Mouse (Mus musculus) lung, postnatal 0 days (tissue): ENCODE data around the gene Emc6.

Source experiments
- CTCF ChIP-seq: IDR thresholded peaks from 2 replicates; pipeline ENCODE4 v1.5.1; 2016; ENCODE audit warnings: antibody characterized with exemption, mild to moderate bottlenecking
- EP300 ChIP-seq: IDR thresholded peaks from 2 replicates; pipeline ENCODE4 v1.6.1; 2016; ENCODE audit warnings: antibody characterized with exemption, mild to moderate bottlenecking, control low read depth

DNA sequence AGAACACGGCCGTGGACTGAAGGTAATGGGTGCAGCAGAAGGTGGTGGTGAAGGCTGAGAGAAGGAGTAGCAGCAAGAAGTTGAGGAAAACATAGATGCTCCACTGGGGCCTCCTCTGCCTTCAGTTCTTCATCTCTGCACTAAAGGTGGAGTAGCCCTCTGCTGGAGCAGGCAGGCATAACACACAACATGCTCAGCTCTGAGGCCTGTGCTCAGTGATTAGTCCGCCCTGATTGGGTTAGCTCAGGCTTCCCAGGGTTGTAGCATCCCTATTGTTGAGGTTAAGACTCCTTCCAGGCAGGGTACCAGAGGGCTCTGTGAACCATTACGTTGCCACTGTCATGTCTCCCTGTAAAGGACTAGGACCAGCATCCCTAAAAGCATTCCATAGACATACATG lies 7.6 kb downstream of the Emc6 start:
- TF ChIP-seq CTCF (peak; percentile 83), EP300 (no peak)
